Mouse (Mus musculus): Measurements from ENCODE around the gene Rin3.
A peak's percentile ranks its signal among the peaks of the same experiment; 100 is the strongest.

Rin3 gene

GRCm38 (mm10) chr12:102422623-102423320 is 139.9 kb downstream of the Rin3 start:
- DNase-seq (ENCODE audit: low spot score), result no peak

- DNase-seq (ENCODE audit: low spot score), result no peak
These were observed 140.8 kb downstream of the Rin3 start for GRCm38 (mm10) chr12:102423625-102424024.

GRCm38 (mm10) chr12:102424456-102424855 is 141.6 kb downstream of the Rin3 start:
- no peak for DNase-seq (ENCODE audit: low spot score)

- no peak for DNase-seq (ENCODE audit: low spot score)
These were observed 142.3 kb downstream of the Rin3 start for GRCm38 (mm10) chr12:102425048-102425578.

- DNase-seq (ENCODE audit: low spot score), result no peak
These were observed 143.4 kb downstream of the Rin3 start for GRCm38 (mm10) chr12:102426285-102426684.

- DNase-seq (ENCODE audit: low spot score), result no peak
These were observed 146.8 kb downstream of the Rin3 start for GRCm38 (mm10) chr12:102429656-102430055.

- DNase-seq (ENCODE audit: low spot score), result no peak
These were observed 147.4 kb downstream of the Rin3 start for GRCm38 (mm10) chr12:102430228-102430627.

GRCm38 (mm10) chr12:102432238-102432637 is 149.4 kb downstream of the Rin3 start:
- no peak for DNase-seq (ENCODE audit: low spot score)

- no peak for DNase-seq (ENCODE audit: low spot score)
These were observed 151.3 kb downstream of the Rin3 start for GRCm38 (mm10) chr12:102434107-102434506.

GRCm38 (mm10) chr12:102436939-102437526 is 154.2 kb downstream of the Rin3 start:
- no peak for DNase-seq (ENCODE audit: low spot score)

GRCm38 (mm10) chr12:102437952-102438351 is 155.1 kb downstream of the Rin3 start:
- DNase-seq (ENCODE audit: low spot score), result no peak

- DNase-seq (ENCODE audit: low spot score), result no peak
These were observed 156.3 kb downstream of the Rin3 start for GRCm38 (mm10) chr12:102438983-102439631.

GRCm38 (mm10) chr12:102439632-102440023 is 156.8 kb downstream of the Rin3 start, which contains the start of gene Lgmn:
Gene Lgmn (minus strand): TSS chr12:102439813.
- DNase-seq (ENCODE audit: low spot score), result peak; percentile 99

All from left cerebral cortex, adult 11 months (tissue).